Mouse (Mus musculus) MEL (cell line): ENCODE data around the gene Pptc7.

Source experiments
- CTCF ChIP-seq, 3 experiments: IDR thresholded peaks in 2 of 3; conservative IDR thresholded peaks in 1 of 3; 2 replicates each; pipeline ENCODE4 v1.5.1; 2011 to 2012; ENCODE audit warnings: low read length in 3 of 3, low read depth in 2 of 3, mild to moderate bottlenecking in 2 of 3, improper control_type of control experiment in 1 of 3, inconsistent platforms in 1 of 3, mixed read lengths in 1 of 3, moderate library complexity in 1 of 3; ENCODE audit not compliant: control insufficient read depth in 1 of 3, insufficient read depth in 1 of 3, poor library complexity in 1 of 3, severe bottlenecking in 1 of 3
- HCFC1 ChIP-seq: IDR thresholded peaks from 2 replicates; pipeline ENCODE4 v1.6.1; 2012; ENCODE audit warnings: low read depth, mild to moderate bottlenecking, inconsistent platforms, low read length, improper control_type of control experiment, moderate library complexity
- JUND ChIP-seq: IDR thresholded peaks from 2 replicates; pipeline ENCODE4 v1.6.1; 2011; ENCODE audit warnings: low read depth, mild to moderate bottlenecking, improper control_type of control experiment, low read length
- MAFK ChIP-seq: IDR thresholded peaks from 2 replicates; pipeline ENCODE4 v1.6.1; 2011; ENCODE audit warnings: low read depth, mild to moderate bottlenecking, low read length, improper control_type of control experiment, borderline replicate concordance
- MAX ChIP-seq: IDR thresholded peaks from 2 replicates; pipeline ENCODE4 v1.6.1; 2011; ENCODE audit warnings: low read length, improper control_type of control experiment
- MYC ChIP-seq: IDR thresholded peaks from 2 replicates; pipeline ENCODE4 v1.6.1; 2011; ENCODE audit warnings: low read depth, mild to moderate bottlenecking, low read length, improper control_type of control experiment, moderate library complexity
- NELFE ChIP-seq: IDR thresholded peaks from 2 replicates; pipeline ENCODE4 v1.6.1; 2011; ENCODE audit warnings: low read depth, low read length, improper control_type of control experiment
- POLR2A ChIP-seq, 2 experiments: IDR thresholded peaks; 2 replicates each; pipeline ENCODE4 v1.6.1; 2011 to 2012; ENCODE audit warnings: low read length in 2 of 2, mild to moderate bottlenecking in 2 of 2, control low read depth in 1 of 2, improper control_type of control experiment in 1 of 2, low read depth in 1 of 2, moderate library complexity in 1 of 2; ENCODE audit not compliant: control insufficient read depth in 1 of 2, insufficient read depth in 1 of 2, poor library complexity in 1 of 2
- TBP ChIP-seq: IDR thresholded peaks from 2 replicates; pipeline ENCODE4 v1.8.0; 2011; ENCODE audit warnings: low read depth, low read length, improper control_type of control experiment
- TCF12 ChIP-seq: IDR thresholded peaks from 2 replicates; pipeline ENCODE4 v1.6.1; 2014; ENCODE audit warnings: low read depth, mild to moderate bottlenecking, inconsistent platforms, low read length, improper control_type of control experiment, moderate library complexity
- ZC3H11A ChIP-seq: IDR thresholded peaks from 2 replicates; pipeline ENCODE4 v1.6.1; 2012; ENCODE audit warnings: low read depth, mild to moderate bottlenecking, inconsistent platforms, low read length, improper control_type of control experiment

- no peak for TF ChIP-seq NELFE
- no peak for TF ChIP-seq POLR2A (IDR thresholded peaks at IDR 0.05; ENCODE audit: control insufficient read depth in 1 of 2, insufficient read depth in 1 of 2, low read depth in 1 of 2, low read length in 2 of 2, poor library complexity in 1 of 2)
- TF ChIP-seq CTCF (IDR thresholded peaks at IDR 0.05 in 2 of 3, conservative IDR thresholded peaks at IDR 0.05 in 1 of 3; ENCODE audit: control insufficient read depth in 1 of 3, insufficient read depth in 1 of 3, low read depth in 2 of 3, low read length in 3 of 3, poor library complexity in 1 of 3, severe bottlenecking in 1 of 3): no peak
- TF ChIP-seq JUND: no peak
- TF ChIP-seq MAFK: no peak
- TF ChIP-seq TCF12: no peak
- no peak for TF ChIP-seq MYC
- no peak for TF ChIP-seq TBP
- TF ChIP-seq HCFC1: no peak
- TF ChIP-seq ZC3H11A: no peak
- TF ChIP-seq MAX: no peak
These were observed 20.4 kb downstream of the Pptc7 start for GRCm38 (mm10) chr5:122304541-122304940.
